Mouse (Mus musculus): ENCODE measurements at regions not wholly inside any gene's neighbourhood (a gene's known extent, or its start where the extent isn't known, plus 50 kb on each side); places are given as distances from the start of the nearest gene placed in this dataset.

- Histone ChIP-seq H3K9ac (no peak overlapping the region), H3K27me3 (no peaks in the 10 kb centered on the region), H3K4me1 (replicated peaks) (no peaks in the 10 kb centered on the region), H3K4me2 (no peak overlapping the region), H3K9me3 (replicated peaks) (no peaks in the 10 kb centered on the region), H3K36me3 (replicated peaks) (no peaks in the 10 kb centered on the region), H3K27ac (replicated peaks) (no peak overlapping the region), H3K4me3 (replicated peaks) (no peak overlapping the region)
- ATAC-seq (ENCODE audit: insufficient read depth) = no peak
- WGBS (ENCODE audit: insufficient replicate concordance) = 78% methylated on average over 1 of the region's 1 CpGs
Observed at GRCm38 (mm10) chr17:85757647-85758046, 69.6 kb upstream of the Six2 start.

DNA sequence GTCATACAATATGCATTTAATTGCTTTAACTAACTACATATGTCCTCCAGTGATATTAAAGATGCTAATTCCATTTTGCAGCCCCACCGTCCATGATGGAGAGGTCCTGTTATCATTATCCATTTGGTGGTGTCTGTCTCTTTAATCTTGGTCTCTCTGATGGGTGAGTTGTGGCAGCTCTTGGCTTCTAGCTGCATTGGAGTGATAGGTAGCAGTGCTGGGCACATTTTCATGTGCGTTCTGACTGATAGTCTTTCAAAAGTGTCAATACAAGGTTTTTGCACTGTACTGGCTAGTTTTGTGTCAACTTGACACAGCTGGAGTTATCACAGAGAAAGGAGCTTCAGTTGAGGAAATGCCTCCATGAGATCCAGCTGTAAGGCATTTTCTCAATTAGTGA, 67.5 kb upstream of the Six2 start:
- H3K9ac ChIP-seq = no peak overlapping the region
- 0 out of 2 replicates have a peak, but pooled peaks have one; percentile 44 for ATAC-seq (ENCODE audit: insufficient read depth)
- 45% methylated on average over 2 of the region's 2 CpGs for WGBS (ENCODE audit: insufficient replicate concordance)

DNA sequence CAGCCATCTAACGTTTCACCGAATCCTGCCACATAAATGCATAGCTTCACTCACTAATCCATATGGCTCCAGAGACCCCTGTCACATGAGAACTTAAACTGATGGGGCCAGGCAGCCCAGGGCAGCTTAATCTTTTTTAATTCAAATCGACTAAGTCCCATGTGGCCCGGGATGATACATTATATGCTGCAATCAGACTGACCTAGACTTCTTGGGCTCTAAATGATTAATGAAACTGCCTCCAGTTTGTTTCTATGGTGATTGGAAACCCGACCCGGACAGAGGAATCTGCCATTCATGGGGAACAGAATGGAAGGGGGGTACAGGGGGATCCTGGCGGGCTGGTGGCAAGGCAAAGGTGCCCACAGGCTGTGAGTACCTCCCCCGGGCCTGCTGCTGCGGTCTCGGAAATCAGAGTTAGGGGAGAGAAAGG, 60.6 kb upstream of the Six2 start:
- 51% methylated on average over 10 of the region's 10 CpGs for WGBS (ENCODE audit: insufficient replicate concordance)
- H3K36me3 ChIP-seq (replicated peaks) = no peaks in the 10 kb centered on the region
- no peaks in the 10 kb centered on the region for H3K4me1 ChIP-seq (replicated peaks)
- no peak overlapping the region for H3K9ac ChIP-seq
- ATAC-seq (ENCODE audit: insufficient read depth) = no peak
- H3K9me3 ChIP-seq (replicated peaks) = no peaks in the 10 kb centered on the region
- peaks cover 14% of the 10 kb centered on the region; the same call in 1 of the 2 replicates for H3K27me3 ChIP-seq
- H3K27ac ChIP-seq (replicated peaks) = no peak overlapping the region
- H3K4me2 ChIP-seq = no peak overlapping the region
- no peak overlapping the region for H3K4me3 ChIP-seq (replicated peaks)

More for the DNA sequence above, 67.5 kb upstream of the Six2 start:
- Histone ChIP-seq H3K4me1 (replicated peaks) (no peaks in the 10 kb centered on the region), H3K27me3 (no peaks in the 10 kb centered on the region; the same call in 1 of the 2 replicates), H3K9me3 (replicated peaks) (no peaks in the 10 kb centered on the region), H3K27ac (replicated peaks) (no peak overlapping the region), H3K36me3 (replicated peaks) (no peaks in the 10 kb centered on the region), H3K4me2 (no peak overlapping the region), H3K4me3 (replicated peaks) (no peak overlapping the region)

- Histone ChIP-seq H3K4me3 (replicated peaks) (no peak overlapping the region), H3K27me3 (peaks cover 14% of the 10 kb centered on the region; the same call in 1 of the 2 replicates)
Observed at GRCm38 (mm10) chr17:85747976-85748648, 60.0 kb upstream of the Six2 start.

More at GRCm38 (mm10) chr17:85747976-85748648, 60.0 kb upstream of the Six2 start:
- no peak for ATAC-seq (ENCODE audit: insufficient read depth)
- no peaks in the 10 kb centered on the region for H3K4me1 ChIP-seq (replicated peaks)
- H3K4me2 ChIP-seq = no peak overlapping the region
- 47% methylated on average over 16 of the region's 16 CpGs for WGBS (ENCODE audit: insufficient replicate concordance)
- H3K27ac ChIP-seq (replicated peaks) = no peak overlapping the region
- no peaks in the 10 kb centered on the region for H3K9me3 ChIP-seq (replicated peaks)
- H3K36me3 ChIP-seq (replicated peaks) = no peaks in the 10 kb centered on the region
- no peak overlapping the region for H3K9ac ChIP-seq
